Mouse (Mus musculus) heart, adult 2 months (tissue): Measurements from ENCODE around the gene Fgr.
A peak's percentile ranks its signal among the peaks of the same experiment; 100 is the strongest.

Experiments used
- CTCF ChIP-seq: fragments of 200-600 bp; IDR thresholded peaks from 2 replicates; pipeline ENCODE4 v1.8.1; 2022; ENCODE audit warnings: antibody characterized with exemption, mild to moderate bottlenecking, moderate library complexity
- POLR2A ChIP-seq: fragments of 200-500 bp; IDR thresholded peaks from 2 replicates; pipeline ENCODE4 v1.6.1; 2011; ENCODE audit warnings: mild to moderate bottlenecking, low read depth, low read length, control low read depth; ENCODE audit not compliant: insufficient read depth

- TF ChIP-seq CTCF: no peak
- TF ChIP-seq POLR2A: peak; percentile 41; the same call in 1 of the 2 replicates
Measured at GRCm38 (mm10) chr4:132960864-132961639, 12.8 kb upstream of the Fgr start.
